Mouse (Mus musculus) megakaryocyte, embryonic 14.5 days (primary cell): ENCODE results near the gene Fam13a. TPM values are rescaled to one million over a fixed set of nuclear protein-coding genes. Genes with fewer than 3 reads are reported as not detected.

Experiments
- H3K27me3 ChIP-seq: replicated peaks from 2 replicates; pipeline ENCODE3; 2012; ENCODE audit warnings: inconsistent platforms
- H3K36me3 ChIP-seq: replicated peaks from 2 replicates; pipeline ENCODE3; 2012; ENCODE audit warnings: low read length, inconsistent platforms, mixed read lengths
- H3K4me1 ChIP-seq: 2 replicates; pipeline ENCODE4 v1.6.1; 2012; ENCODE audit warnings: inconsistent platforms
- H3K4me3 ChIP-seq: replicated peaks from 2 replicates; pipeline ENCODE3; 2012; ENCODE audit warnings: moderate library complexity, mild to moderate bottlenecking, inconsistent platforms
- H3K9me3 ChIP-seq: 2 replicates; pipeline ENCODE4 v1.6.1; 2012; ENCODE audit warnings: inconsistent platforms
- FLI1 ChIP-seq: IDR thresholded peaks from 2 replicates; pipeline ENCODE4 v1.6.1; 2012; ENCODE audit warnings: low read length, inconsistent platforms, mixed read lengths
- GATA1 ChIP-seq: IDR thresholded peaks from 3 replicates; pipeline ENCODE4 v1.6.1; 2012; ENCODE audit warnings: mixed read lengths, low read length, inconsistent platforms, borderline replicate concordance
- polyA plus RNA-seq: library from polyadenylated mRNA; stranded (reverse); fragments of >175 nt; gene quantifications from 2 replicates; pipeline ENCODE4 v1.2.3, GENCODE M21; 2012; ENCODE audit warnings: low replicate concordance; ENCODE audit not compliant: insufficient read depth

Fam13a gene
- polyA plus RNA-seq, 1 experiment = not detected

DNA sequence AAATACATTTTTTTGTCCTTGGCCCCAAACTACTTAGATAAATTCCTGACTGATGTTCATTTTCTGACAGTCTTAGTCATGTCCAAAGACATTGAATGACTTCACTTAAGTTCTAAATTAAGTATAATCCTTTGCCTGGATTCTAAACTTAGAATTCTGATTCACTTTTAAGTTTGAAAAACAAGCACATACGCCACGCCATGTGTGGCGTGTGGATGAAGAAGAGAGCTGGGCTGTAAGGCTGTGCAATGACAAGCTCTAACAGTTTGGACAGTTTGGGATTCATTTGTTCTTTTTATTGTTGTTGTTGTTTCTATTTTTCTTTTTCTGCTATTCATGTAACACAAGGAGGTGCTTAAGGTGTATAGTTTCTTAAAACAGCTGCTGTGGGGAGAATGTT is 13.6 kb downstream of the Fam13a start:
- no peak overlapping the region for H3K4me3 ChIP-seq
- H3K9me3 ChIP-seq = no peaks in the 10 kb centered on the region
- no peaks in the 10 kb centered on the region for H3K36me3 ChIP-seq
- no peak for TF ChIP-seq FLI1
- no peak for TF ChIP-seq GATA1
- H3K4me1 ChIP-seq = no peaks in the 10 kb centered on the region
- H3K27me3 ChIP-seq = no peaks in the 10 kb centered on the region

GRCm38 (mm10) chr6:59004630-59005029 is 19.7 kb downstream of the Fam13a start:
- Histone ChIP-seq H3K4me3 (no peak overlapping the region), H3K27me3 (no peaks in the 10 kb centered on the region), H3K4me1 (no peaks in the 10 kb centered on the region), H3K36me3 (no peaks in the 10 kb centered on the region), H3K9me3 (no peaks in the 10 kb centered on the region)
- TF ChIP-seq GATA1 (no peak), FLI1 (no peak)

DNA sequence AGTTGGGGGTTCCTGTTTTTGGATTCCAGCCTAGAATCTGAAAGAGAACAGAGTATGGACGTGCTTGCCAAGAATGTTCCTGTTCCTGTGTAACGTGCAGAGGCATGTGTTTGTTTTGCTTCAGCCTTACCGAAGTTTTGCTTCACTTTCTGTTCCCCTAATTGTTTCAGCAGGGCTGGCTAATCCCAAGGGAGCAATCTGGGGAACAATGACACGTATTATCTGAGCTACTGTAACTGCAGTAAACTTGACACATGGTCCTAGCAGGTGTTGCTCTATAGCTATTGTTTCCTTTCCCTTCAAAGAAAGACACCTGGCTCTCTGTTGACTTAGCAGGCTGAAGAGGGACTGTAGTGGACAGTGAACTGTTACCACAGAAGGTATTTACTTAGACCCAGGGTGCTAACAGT is 25.3 kb downstream of the Fam13a start:
- TF ChIP-seq GATA1 (no peak), FLI1 (no peak)
- Histone ChIP-seq H3K4me1 (no peaks in the 10 kb centered on the region), H3K4me3 (no peak overlapping the region), H3K36me3 (no peaks in the 10 kb centered on the region), H3K9me3 (no peaks in the 10 kb centered on the region), H3K27me3 (no peaks in the 10 kb centered on the region)

- H3K9me3 ChIP-seq = no peaks in the 10 kb centered on the region
Observed at GRCm38 (mm10) chr6:58998528-58998927, 25.8 kb downstream of the Fam13a start.

GRCm38 (mm10) chr6:58989149-58989548 is 35.2 kb downstream of the Fam13a start:
- H3K27me3 ChIP-seq = no peaks in the 10 kb centered on the region
- peaks cover 3% of the 10 kb centered on the region; the same call in 1 of the 2 replicates for H3K9me3 ChIP-seq
- H3K4me1 ChIP-seq = no peaks in the 10 kb centered on the region
- H3K36me3 ChIP-seq = no peaks in the 10 kb centered on the region
- TF ChIP-seq GATA1 = no peak
- no peak for TF ChIP-seq FLI1
- no peak overlapping the region for H3K4me3 ChIP-seq

More at GRCm38 (mm10) chr6:58998528-58998927, 25.8 kb downstream of the Fam13a start:
- Histone ChIP-seq H3K4me3 (no peak overlapping the region), H3K4me1 (no peaks in the 10 kb centered on the region), H3K36me3 (no peaks in the 10 kb centered on the region), H3K27me3 (no peaks in the 10 kb centered on the region)
- TF ChIP-seq GATA1 (no peak), FLI1 (no peak)

- no peaks in the 10 kb centered on the region for H3K36me3 ChIP-seq
- H3K27me3 ChIP-seq = no peaks in the 10 kb centered on the region
- H3K4me1 ChIP-seq = no peaks in the 10 kb centered on the region
- H3K4me3 ChIP-seq = no peak overlapping the region
- no peak for TF ChIP-seq GATA1
- peaks cover 3% of the 10 kb centered on the region; the same call in 1 of the 2 replicates for H3K9me3 ChIP-seq
Observed at GRCm38 (mm10) chr6:58988706-58989105, 35.6 kb downstream of the Fam13a start.

GRCm38 (mm10) chr6:58987166-58987565 is 37.2 kb downstream of the Fam13a start:
- Histone ChIP-seq H3K27me3 (no peaks in the 10 kb centered on the region), H3K36me3 (no peaks in the 10 kb centered on the region), H3K4me3 (no peak overlapping the region), H3K4me1 (no peaks in the 10 kb centered on the region), H3K9me3 (peaks cover 3% of the 10 kb centered on the region; the same call in 1 of the 2 replicates)
- TF ChIP-seq FLI1 (no peak), GATA1 (no peak)

- Histone ChIP-seq H3K4me3 (no peak overlapping the region), H3K36me3 (no peaks in the 10 kb centered on the region), H3K27me3 (no peaks in the 10 kb centered on the region), H3K9me3 (no peaks in the 10 kb centered on the region), H3K4me1 (no peaks in the 10 kb centered on the region)
- TF ChIP-seq FLI1 (no peak), GATA1 (no peak)
Observed at GRCm38 (mm10) chr6:58985186-58985585, 39.2 kb downstream of the Fam13a start.

DNA sequence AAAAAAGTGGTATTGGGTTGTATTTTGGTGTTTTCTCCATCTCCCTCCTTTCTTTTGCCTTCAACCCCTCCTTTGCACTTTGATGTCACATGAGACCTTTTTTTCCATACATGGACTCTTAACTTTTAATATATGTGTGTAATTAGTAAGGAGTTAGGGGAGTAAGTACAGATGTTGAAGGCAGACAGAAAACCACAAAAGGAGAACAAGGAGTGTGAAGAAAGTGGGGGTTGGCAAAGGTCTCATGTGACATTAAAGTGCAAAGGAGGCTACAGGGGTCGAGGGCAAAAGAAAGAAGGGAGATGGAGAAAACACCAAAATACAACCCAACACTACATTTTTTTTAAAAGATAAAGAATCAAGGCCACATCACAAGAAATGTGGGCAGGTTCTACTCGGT is 49.1 kb downstream of the Fam13a start:
- no peak for TF ChIP-seq FLI1
- TF ChIP-seq GATA1 = no peak
- no peaks in the 10 kb centered on the region for H3K4me1 ChIP-seq
- no peaks in the 10 kb centered on the region for H3K36me3 ChIP-seq
- H3K27me3 ChIP-seq = no peaks in the 10 kb centered on the region
- no peaks in the 10 kb centered on the region for H3K9me3 ChIP-seq
- H3K4me3 ChIP-seq = no peak overlapping the region

GRCm38 (mm10) chr6:58974428-58974827 is 49.9 kb downstream of the Fam13a start:
- Histone ChIP-seq H3K4me3 (no peak overlapping the region), H3K36me3 (no peaks in the 10 kb centered on the region), H3K9me3 (no peaks in the 10 kb centered on the region), H3K4me1 (no peaks in the 10 kb centered on the region), H3K27me3 (no peaks in the 10 kb centered on the region)
- TF ChIP-seq GATA1 (no peak), FLI1 (no peak)

- Histone ChIP-seq H3K4me3 (no peak overlapping the region), H3K36me3 (no peaks in the 10 kb centered on the region), H3K4me1 (no peaks in the 10 kb centered on the region), H3K9me3 (peaks cover 4% of the 10 kb centered on the region; the same call in 1 of the 2 replicates), H3K27me3 (no peaks in the 10 kb centered on the region)
- TF ChIP-seq GATA1 = no peak
- no peak for TF ChIP-seq FLI1
Observed at GRCm38 (mm10) chr6:58972873-58973272, 51.5 kb downstream of the Fam13a start.
